Comparison of ENCODE assay signal across 12 mouse cellular contexts in the genomic region with DNA sequence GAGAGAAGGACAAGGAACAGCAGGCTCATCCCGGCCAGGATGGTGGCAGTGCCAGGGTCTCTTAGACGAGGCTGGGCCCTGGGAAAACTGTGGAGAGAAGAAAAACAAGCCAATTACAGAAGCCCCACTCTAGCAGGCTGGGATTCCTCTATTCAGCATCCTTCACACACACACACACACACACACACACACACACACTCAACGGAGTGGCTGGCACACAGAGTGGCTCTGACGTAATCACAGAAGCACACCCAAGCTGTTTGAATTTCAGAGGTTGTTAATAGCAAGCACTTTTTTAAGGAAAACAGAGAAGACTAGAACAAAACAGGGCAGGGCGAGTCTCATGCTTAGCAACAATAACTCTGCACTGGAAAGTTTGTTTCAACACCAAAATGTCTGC. TPM values are rescaled to one million over a fixed set of nuclear protein-coding genes. Genes with fewer than 3 reads are reported as not detected.
DNase-seq lines count a peak whose midpoint lies in the region; ATAC-seq lines count a peak whose summit lies in the region.
"Had no signal": no experiment of that assay in that cellular context is flagged by ENCODE, and none has a peak within 500 bp of the region (broad histone marks: within the 10 kb centered on the region; RNA-seq: fewer than 3 reads in every experiment).

No protein-coding gene starts in this region.

- no peak for ATAC-seq in megakaryocyte-erythroid progenitor cell, adult 5-6 weeks (replicated peaks; ENCODE audit: low FRiP score, low TSS enrichment, poor library complexity, severe bottlenecking)
- ATAC-seq: inflammation-experienced regulatory T-cells, adult 6 months; lung, postnatal 0 days had no signal

- DNase-seq in NIH3T3 (ENCODE audit: low read depth) (peak; percentile 34), adipocyte (ENCODE audit: low spot score) (peak; percentile 19)
- peak; percentile 44 to 66 for DNase-seq in layer of hippocampus, adult 8-10 months (ENCODE audit: low spot score in 2 of 2)
- peak; percentile 55 for DNase-seq in right cerebral cortex, postnatal 14 days
- DNase-seq in lung, postnatal 36 days = no peak
- no peak for DNase-seq in ovary, postnatal 10 days (ENCODE audit: low spot score)
- DNase-seq: cerebellum, adult 11 months; gastrocnemius, postnatal 14 days had no signal

RNA-seq across cellular contexts. Expression of gene Hapln3, which starts 7.4 kb away (rescaled TPM):
- total RNA-seq in layer of hippocampus, adult 8-10 months (2022) = 1 to 10 TPM; 1.6 to 3.0 (median 1.9) TPM
- not detected in 2 replicates for total RNA-seq in megakaryocyte-erythroid progenitor cell, adult 5-6 weeks (2014; fragmentation: Nextera tagmentation)
- not detected in 2 replicates for total RNA-seq in megakaryocyte-erythroid progenitor cell, adult 5-6 weeks (2017)
- total RNA-seq: monocyte, adult 5-6 weeks had no signal

RNA-seq across cellular contexts. Expression of gene Mfge8, which starts 25.4 kb away (rescaled TPM):
- 100 to 1,000 TPM; 152 to 176 (median 163) TPM for total RNA-seq in layer of hippocampus, adult 8-10 months (2022)
- 5.3 and 13.3 TPM in 2 replicates for total RNA-seq in megakaryocyte-erythroid progenitor cell, adult 5-6 weeks (2014; fragmentation: Nextera tagmentation)
- 6.2 and 9.7 TPM in 2 replicates for total RNA-seq in megakaryocyte-erythroid progenitor cell, adult 5-6 weeks (2017)

Comparison
In these comparisons a context has a peak if more than half of its experiments do, and no peak if none do; other contexts are left out.
1. DNase-seq: peak in NIH3T3 (single experiment), adipocyte (single experiment), layer of hippocampus, adult 8-10 months (2 of 2) and right cerebral cortex, postnatal 14 days (single experiment); none in lung, postnatal 36 days (single experiment) and ovary, postnatal 10 days (single experiment).
2. RNA of gene Mfge8, which starts 25.4 kb away (total RNA-seq): 152 to 176 TPM in layer of hippocampus, adult 8-10 months; 5.3 to 13.3 TPM in megakaryocyte-erythroid progenitor cell, adult 5-6 weeks; every median in the first group is over 10 times any median in the second.